Mouse (Mus musculus): ENCODE results near the gene Cd300a.

DNA sequence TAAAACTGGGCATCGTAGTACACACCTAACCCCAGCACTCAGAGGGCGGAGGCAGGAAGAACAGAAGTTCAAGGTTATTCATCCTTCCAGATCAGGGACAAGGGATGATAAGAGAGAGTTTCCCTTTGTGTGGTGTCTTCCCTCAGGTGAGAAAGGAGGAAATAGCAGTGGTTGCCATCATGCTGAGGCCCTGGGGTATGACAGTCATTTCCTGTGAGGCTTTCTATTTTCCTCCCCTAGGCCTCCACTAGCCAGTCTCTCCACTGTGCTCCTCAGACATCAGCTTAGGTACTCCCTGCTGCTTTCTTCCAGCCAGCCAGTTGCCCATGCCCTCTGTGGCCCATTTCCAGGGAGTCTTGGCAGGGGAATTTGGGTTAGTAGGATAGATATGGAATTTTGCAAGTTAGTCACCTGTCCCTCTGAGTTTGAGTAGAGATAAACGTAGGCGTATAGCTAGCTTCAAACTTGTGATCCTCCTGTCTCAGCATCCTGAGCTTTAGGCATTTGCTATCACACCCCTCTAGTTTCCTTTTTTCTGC, 6.5 kb upstream of the Cd300a start:
- TF ChIP-seq CTCF (IDR thresholded peaks at IDR 0.05; ENCODE audit: extremely low read depth, insufficient read depth, low read length): no peak
- no peak for TF ChIP-seq POLR2A (IDR thresholded peaks at IDR 0.05; ENCODE audit: extremely low read depth, insufficient read depth, low read length)
